Mouse (Mus musculus) gastrocnemius, adult 18-20 months (tissue): Measurements from ENCODE around the gene Tnik. TPM values are rescaled to one million over a fixed set of nuclear protein-coding genes. Genes with fewer than 3 reads are reported as not detected.

ENCODE experiments used
- DNase-seq: peaks from one replicate; pipeline ENCODE4 v3.0.0; 2021; ENCODE audit warnings: low spot score
- total RNA-seq, 2 experiments: library from RNA; stranded (reverse); gene quantifications; 2 replicates each; pipeline ENCODE4 v1.2.3; 2021

The Tnik gene
- total RNA-seq, 2 experiments from 2014 or later = 31.1 to 31.7 TPM

DNA sequence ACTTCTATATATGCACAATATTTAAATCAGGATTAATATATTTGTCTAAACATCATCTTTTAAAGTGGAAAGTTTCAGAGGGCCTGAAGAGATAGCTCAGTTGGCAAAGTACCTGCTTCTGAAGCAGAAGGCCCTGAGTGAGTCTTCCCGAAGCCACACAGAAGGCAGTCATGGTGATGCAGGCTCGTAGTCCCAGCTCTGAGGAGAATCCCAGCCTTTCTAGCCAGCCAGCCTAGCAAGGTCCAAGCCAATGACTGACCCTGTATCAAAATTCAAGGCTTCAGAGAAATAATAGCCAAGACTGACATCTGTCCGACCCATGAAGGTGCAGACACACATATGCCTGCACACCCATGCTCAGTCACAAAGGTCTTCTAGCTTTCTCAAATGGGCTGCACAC lies 279.9 kb downstream of the Tnik start:
- no peak for DNase-seq

DNA sequence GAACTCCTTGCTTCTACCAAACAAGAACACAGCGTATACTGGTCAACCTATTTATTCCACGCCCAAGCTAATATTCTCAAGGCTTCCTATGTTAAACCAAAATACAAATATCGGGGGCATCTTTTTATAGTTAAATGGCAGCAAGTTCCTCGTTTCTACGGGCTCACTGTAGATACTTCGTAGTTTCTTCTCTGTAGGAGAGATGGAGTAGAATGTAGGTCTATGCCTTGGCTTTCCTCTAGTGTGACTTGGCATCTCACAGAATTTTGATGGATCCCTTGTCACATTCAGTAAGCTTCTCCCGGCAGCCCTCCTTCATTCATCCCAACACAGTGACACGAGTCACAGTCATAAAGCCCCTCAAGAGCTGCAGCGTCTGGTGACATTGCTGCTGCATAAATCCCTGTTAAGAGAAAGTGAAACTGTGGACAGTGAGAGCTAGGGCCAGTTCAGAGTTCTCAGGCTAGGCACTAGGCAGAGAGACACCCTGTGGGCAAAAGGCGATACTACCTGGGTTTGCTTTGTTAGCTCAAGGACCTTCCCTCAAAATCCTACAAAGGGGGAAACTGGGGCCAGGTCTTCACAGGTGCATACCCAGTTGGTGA lies 280.5 kb downstream of the Tnik start:
- DNase-seq = peak; percentile 55

DNA sequence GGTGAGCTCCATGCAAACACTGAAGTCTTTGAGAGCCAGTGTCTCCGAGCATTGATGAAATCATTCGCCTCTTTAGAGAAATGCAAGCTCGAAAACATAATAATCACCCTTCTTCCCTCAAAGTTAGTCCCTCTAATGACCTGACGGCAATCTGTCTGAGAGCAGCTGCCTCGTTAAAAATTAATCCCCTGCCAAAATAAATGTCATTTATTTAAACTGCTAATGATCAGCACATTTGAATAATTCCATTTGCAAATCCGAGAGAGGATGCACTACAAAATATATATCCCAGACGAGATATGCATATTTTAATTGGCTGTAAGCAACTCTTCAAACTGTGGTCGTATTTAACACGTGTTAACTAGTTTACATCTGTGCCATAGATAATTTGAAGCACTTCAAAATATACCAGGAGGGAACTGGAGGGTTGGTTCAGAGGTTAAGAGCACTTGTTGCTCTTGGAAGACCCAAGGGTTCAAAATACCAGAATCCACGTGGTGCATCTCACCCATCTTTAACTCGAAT lies 281.4 kb downstream of the Tnik start:
- no peak for DNase-seq

DNA sequence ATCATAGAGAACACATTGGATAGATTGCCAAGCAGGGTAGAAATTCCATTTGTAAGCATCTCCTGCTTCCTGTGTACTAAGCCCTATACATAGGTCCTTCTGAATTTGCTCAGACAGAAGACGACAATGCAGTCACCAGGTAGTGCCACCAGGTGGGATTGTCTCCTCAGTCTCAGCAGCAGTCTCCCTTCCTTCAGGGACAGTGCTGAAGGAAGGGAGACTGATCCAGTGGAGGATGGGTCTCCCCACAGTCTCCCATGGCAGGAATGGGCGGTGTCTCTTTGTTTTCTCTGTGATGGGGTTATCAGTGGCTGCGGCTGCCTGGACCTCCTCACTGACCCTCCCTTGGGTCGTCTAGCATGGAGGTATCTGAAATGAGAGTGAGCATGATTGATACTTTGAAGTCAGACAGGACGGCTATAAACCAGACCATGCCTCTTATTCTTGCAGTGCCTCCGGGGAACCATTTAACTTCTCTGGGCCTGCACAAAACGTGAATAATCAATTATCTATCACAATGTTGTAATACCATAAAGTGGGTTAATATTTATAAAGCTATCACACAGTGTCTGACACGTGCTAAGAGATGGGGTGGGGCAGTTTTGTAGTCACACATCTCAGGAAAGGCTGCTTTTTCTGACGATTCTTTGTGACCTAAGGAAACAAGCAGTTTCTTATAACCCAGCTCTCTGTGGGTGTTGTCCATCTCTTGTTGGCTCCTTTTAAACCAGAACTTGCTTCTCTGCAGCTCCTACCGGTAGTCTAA lies 285.1 kb downstream of the Tnik start:
- DNase-seq = no peak

DNA sequence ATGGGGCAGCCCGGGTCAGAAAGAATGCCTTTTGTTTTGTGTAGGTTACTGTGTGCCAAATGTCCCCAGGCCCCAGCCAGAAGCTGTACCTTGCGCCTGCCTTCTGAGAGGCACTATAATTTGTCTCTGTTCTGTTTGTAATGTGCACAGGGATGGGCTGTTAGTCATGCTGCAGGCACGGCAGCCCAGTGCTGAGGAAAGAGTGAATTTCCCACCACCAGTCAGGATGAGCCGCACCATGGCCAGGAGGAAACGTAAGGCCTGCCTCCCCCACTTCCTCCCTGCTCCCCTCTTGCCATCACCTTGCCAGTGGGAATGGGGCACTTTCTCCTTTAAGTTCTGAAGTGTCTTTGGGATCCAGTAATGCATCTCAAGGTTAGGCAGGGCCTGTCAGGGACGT lies 286.4 kb downstream of the Tnik start:
- no peak for DNase-seq

DNA sequence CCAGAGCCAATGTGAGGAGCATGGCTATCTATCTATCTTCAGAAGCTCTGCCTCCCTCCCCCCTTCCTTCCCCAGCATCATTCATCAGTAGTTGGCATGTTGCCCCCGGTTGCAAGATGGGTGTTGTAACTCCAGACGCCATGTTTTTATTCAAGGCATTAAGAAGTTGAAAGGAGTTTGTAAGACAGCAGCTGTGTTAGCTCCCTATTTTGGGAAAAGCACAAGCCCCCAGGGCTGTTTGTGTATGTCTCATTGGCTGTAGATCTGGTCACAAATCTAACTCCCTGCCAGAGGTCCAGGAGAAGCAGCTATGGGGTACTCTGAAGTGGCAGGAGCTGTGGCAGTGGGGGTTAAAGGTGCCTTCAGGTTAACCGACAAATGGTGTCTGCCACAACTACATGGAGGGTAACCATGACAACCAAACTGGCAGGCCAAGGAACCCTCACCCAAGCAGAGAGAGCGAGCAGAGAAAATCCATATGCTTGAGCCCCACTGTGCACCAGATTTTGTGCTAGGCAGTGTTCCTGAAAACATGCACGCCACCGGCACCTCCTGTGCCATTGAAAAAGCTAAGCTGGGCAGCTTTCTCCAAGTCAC lies 287.6 kb downstream of the Tnik start:
- no peak for DNase-seq

DNA sequence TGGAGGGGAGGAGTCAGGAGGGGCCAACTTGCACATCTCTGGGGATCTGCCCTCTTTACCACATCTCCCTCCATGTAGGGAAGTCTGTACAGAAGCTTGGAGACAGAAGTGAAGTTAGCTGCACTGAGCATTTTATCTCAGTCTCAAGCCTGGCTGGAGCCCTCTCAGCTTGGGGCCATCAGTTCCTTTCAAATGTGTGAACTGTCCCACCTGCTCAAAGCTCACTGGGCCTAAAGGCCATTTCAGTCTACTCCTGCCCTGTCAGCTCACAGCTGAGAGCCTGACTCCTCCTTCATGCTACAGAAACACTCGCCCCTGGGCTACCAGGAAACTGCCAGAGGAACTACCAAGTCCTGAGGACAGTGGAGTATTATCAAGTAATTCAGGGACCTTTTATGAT lies 288.7 kb downstream of the Tnik start:
- DNase-seq = no peak

DNA sequence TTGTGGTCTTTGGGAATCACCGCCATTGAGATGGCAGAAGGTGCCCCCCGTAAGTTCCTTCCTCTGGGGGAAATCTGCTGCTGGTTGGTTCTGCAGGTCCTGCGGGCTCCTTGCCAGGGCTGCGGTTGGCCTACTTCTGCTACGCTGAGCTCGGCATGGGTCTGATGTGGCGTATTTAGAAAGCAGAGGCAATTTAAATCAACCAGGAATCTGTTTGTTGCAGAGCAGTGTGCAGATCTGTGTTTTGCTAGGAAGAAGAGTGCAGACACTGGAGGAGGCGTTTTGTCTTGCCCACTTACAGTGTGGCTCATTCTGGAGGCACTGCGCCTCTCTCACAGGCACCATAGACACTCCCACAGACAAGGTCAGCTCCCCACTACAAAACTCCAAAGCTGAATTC lies 291.9 kb downstream of the Tnik start:
- no peak for DNase-seq

DNA sequence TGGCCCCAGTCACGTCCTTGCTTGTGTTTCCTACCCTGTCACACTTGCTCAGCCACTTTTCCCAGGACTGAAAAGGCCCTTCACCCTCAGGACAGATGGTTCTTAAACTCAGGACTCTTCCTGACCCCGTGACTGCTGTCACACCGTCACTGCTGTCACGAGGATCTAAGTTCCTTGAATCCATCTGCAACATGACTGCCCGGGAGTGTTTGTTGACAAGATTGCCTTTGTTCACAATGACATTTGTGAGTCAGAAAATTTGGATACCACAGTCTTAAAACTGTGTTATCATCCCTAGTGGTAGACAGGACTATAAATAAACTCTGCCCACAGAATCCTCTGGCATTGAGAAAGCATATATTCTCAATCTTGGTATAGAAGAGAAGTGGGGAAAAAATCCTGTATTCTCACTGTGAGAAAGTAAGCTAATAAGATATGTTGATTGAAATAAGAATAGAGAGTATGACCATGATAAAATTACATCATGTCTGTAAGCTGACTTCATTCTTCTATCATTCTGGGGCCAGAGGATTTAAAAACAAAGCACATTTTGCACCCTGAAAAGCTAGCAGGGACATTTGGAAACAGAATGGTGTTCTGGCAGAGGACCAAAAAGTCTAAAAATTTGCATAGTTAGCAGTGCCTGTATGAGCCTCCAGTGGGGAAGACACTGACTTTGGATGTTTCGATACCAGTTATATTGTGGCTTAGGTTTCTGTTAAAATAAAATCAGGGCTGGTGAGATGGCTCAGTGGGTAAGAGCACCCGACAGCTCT lies 293.0 kb downstream of the Tnik start:
- no peak for DNase-seq

DNA sequence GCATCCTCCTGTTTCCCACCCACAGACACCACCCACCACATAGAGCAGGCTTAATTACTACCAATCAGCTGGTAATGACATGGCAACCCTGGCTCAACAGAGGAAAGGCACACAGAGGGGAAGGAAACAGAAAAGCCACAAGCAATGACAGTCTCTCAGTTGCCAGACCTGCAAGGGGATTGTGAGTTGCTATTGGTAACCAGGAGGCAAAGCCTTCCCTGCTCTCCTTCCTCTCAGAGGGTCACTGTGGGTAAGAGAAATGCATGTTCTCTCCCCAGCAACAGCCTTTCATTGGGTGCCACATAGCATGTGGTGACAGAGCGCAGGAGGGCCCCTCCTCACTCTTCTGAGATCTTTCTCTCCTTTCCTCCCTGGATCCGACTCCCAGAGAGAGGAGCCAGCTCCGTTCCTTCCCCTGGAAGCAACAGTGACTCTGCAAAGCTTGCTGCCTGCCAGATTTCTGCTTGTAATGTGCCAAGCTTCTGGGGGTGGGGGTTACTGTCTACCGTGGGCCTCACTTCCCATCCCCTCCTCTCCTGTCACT lies 295.4 kb downstream of the Tnik start:
- DNase-seq = peak; percentile 30

DNA sequence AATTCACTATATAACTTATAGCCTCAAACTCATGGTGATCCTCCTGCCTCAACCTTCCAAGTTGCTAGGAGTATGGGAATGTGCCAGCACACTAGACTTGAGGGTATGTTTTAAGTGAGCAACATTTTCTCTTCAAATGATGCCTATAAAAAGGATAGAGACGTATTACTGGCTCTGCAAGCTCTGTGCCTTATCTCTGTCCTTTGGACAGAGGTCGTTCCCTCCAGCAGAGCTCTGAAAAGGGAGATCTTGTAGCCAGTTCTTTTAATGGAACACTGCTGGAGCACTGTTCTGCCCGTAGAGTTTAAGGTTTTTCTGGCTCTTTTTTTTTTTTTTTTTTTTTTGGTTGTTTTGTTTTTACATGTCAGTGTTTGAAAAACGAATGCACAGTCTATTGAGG lies 298.4 kb downstream of the Tnik start:
- no peak for DNase-seq

DNA sequence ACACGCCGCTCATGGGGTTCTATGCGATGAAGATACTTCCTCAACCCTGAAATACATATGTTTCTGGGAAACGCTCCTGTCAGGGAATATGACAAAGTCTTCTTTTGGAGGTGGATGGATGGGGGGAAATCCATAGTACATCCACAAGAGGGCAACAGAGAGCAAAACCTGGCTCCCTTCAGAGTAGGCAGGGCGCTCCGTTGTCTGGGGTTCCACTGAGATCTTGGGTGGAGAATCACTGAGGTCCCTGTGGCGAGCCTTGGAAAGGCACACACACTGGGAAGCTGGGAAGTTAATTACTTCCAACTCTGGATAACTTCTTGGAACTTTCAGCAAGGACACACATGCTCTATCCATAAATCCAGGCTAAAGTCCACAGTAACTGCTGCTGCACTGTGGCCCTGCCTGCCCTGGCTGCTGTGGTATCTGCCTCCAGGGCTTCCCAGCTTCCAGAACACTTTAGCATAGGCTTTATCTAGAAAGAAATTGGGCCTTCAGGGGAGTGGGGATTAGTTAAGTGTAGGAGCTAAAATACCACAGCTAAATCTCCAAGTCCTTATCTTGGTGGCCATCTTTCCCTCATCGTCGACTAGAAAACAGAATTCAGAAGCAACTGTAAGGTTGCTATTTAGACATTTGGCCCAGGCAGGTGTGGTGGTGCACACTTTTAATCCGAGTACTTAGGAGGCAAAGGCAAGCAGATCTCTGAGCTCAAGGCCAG lies 299.8 kb downstream of the Tnik start:
- peak; percentile 41 for DNase-seq

DNA sequence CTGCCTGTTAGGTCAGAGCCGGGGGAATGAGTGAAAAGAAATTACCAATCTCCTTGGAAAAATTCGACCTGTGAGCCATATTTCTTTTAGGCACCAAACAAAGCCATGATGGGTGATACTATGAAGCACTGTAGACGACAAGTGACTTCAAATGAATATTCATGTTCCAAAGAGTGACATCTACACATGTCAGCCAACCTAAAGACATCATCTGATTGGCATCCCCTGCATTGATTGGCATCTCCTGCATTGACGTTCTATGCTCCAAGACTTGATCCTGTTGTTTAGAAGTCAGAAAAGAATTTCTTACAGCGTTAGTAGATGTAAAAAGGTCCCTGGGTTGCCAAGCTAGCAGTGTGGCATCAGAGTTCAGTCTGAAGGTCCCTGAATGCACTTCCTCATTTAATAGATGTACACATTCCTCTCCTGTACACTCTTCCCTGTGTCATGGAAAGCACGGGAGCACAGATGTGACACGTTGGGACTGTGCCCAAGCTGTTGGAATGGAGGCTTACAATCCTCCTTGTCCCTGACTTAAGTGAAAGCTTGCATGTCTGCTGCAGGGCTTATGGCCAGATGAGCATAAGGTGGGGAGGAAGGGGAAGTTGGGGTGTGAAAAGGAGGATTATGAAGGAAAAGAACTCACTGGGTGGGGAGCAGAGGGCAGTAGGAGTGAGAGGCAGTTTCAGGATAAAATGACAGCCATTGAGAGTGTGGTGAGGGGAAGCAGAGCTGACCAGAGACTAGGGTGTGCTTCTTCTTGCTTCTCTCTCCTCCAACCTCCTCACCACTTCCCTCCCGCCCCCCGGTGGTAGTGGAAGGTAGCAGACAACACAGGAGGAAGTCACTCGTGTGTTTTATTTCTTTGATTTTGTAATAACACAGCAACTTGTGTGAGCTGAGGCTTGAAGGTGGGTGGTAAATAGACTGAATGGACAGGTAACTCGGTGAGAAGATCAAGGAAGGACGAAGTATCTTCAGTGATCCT lies 301.6 kb downstream of the Tnik start:
- DNase-seq = no peak

DNA sequence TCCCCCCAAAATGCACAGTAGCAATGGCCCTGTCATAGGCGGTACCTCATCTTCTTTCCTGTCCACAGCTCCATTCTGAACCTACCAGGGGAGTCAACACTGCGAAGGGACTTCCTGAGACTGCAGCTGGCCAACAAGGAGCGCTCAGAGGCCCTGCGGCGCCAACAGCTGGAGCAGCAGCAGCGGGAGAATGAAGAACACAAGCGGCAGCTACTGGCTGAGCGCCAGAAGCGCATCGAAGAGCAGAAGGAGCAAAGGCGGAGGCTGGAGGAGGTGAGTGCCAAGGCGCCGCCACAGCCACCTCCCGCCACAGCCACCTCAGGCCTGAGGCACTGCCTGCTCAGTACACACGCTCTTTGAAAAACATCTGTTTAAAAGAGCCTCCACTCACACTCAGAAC lies 314.3 kb downstream of the Tnik start:
- peak; percentile 9 for DNase-seq

DNA sequence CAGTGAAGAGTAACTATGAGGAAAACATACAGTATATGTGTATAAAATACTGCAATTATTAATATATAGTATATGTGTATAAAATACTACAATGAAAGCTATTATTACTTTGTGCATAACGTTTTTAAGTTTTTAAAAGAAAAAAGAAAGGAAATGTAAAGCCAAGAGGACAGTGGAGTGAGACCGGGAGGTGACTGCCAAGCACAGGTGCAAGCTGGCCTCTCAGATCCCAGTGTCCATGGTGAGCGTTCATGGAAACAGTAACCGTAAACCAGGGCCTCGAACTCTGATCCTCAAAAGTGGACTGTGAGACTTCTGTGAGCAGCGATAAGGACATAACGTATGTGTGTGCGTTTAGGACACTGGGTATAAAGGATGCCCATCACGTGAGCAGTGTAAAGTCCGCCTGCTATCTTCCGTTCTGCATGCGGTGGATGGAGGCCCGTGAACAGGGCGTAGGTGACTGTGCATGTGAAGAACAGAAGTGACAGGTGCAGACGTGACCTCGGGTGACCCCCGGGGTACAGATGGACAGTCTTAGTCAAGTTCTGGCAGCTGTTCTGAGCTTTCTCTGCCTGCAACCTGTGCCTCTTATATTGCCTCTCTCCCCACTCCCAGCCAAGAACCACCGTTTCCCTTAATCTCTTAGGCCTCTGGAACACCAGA lies 316.1 kb downstream of the Tnik start:
- DNase-seq = peak; percentile 9

DNA sequence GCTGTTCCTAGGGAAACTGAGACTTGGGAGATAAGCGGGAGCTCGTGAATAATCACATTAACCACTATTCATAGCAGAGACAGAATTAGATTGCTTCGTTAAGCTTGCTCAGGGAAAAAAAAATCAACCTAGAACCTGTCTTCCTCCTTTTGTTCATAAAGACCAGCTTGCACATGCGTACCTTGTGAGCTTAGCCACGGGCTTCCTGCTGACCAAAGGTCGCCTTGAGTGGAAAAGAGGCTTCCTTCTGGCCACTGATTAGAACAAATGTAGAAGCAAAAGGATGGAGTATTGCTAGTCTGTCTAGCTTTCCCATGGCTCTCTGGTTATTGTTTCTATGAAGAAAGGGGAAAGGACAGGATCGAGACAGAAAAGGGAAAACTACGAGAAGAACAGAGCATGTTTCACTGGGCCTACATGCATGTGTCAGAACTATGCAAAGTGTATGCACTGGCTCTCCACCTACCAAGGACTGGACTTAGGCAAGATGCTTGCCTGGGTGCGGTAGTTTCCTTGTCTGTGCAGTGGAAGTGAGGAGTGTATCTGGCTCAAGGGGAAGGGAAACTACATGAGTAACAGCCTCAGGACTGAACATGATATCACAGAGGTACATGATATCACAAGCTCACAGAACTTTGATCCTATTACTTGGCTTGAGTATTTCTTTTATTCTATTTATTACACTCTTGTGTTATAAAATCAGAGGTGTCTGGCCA lies 322.9 kb downstream of the Tnik start:
- no peak for DNase-seq

DNA sequence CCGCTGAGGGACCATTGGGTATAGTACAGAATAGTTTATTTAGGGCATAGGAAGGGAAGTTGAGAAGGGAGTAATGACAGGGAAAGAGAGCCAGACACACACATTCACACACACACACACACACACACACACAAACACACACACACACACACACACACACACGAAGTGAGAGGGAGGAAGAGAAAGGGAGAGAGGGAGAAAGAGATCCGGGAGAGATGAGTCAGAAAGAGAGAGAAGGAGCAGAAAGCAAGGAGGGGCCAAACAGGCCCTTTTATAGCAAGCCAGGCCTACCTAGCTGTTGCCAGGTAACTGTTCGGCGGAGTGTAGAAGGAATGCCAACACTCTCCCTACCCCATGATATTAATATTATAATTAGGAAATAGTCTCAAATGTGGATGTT lies 324.8 kb downstream of the Tnik start:
- no peak for DNase-seq

DNA sequence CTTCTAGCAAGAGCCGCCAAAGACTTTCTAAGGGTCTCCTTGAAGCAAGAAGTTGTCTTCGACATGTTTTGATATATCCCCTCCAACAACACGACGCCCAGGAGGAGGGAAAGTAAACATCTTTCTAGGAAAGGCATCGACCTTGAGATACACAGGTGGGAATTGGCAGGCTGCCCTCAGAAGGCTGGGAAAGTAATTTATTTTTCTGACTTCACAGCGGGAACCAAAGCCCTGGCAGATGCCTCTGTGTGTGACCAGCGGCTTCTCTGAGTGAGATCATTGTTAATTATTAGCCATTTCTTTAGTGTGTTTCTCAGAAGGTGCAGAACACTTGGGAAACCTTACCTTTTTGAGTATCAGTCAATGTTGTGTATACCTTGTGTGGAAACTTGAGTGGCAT lies 328.3 kb downstream of the Tnik start:
- no peak for DNase-seq

DNA sequence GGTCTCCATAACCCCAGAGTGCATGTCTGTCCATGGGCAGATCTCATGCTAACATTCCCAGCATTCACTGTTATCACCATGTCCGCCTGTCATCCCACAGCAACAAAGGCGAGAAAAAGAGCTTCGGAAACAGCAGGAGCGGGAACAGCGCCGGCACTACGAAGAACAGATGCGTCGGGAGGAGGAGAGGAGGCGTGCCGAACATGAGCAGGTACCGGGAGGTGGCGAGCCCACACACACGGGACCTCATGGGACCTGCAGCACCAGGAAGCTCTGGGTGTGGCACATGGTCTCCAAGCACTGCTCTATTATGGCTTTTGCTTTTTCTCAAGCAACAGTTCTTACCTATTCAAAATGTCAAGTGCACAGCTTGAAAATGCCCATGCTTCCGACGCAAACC lies 330.9 kb downstream of the Tnik start:
- DNase-seq = no peak
